Mouse (Mus musculus) myocyte (in vitro differentiated cells): Measurements from ENCODE around the gene Sez6l. TPM values are rescaled to one million over a fixed set of nuclear protein-coding genes. Genes with fewer than 3 reads are reported as not detected.

ENCODE experiments used
- H3K27me3 ChIP-seq: one replicate; pipeline ENCODE4 v1.6.1; 2011; ENCODE audit not compliant: control insufficient read depth, insufficient read depth, insufficient read length
- H3K36me3 ChIP-seq: one replicate; pipeline ENCODE4 v1.6.1; 2011; ENCODE audit not compliant: control insufficient read depth, insufficient read depth
- H3K4me2 ChIP-seq: one replicate; pipeline ENCODE4 v1.6.1; 2011; ENCODE audit warnings: low read depth, control low read depth
- H3K4me3 ChIP-seq: one replicate; pipeline ENCODE4 v1.5.1; 2011; ENCODE audit warnings: mild to moderate bottlenecking, control low read depth, moderate library complexity
- H3K79me2 ChIP-seq: one replicate; pipeline ENCODE4 v1.6.1; 2011; ENCODE audit not compliant: control insufficient read depth, insufficient read depth
- H3ac ChIP-seq: one replicate; pipeline ENCODE4 v1.6.1; 2011; ENCODE audit not compliant: control insufficient read depth, insufficient read length
- CEBPB ChIP-seq: IDR thresholded peaks from 2 replicates; pipeline ENCODE4 v1.6.1; 2011; ENCODE audit warnings: mild to moderate bottlenecking, moderate library complexity; ENCODE audit not compliant: poor library complexity, insufficient read depth, severe bottlenecking
- E2F4 ChIP-seq: IDR thresholded peaks from one replicate; pipeline ENCODE4 v1.6.1; 2011; ENCODE audit warnings: mild to moderate bottlenecking, control low read depth, moderate library complexity; ENCODE audit not compliant: insufficient read depth
- MAX ChIP-seq: IDR thresholded peaks from one replicate; pipeline ENCODE4 v1.6.1; 2011; ENCODE audit warnings: low read depth, mild to moderate bottlenecking, control low read depth
- MYOD1 ChIP-seq, 3 experiments: IDR thresholded peaks; one replicate each; pipeline ENCODE4 v1.6.1; 2011; ENCODE audit warnings: control low read depth in 2 of 3, low read depth in 2 of 3, mild to moderate bottlenecking in 2 of 3, moderate library complexity in 1 of 3; ENCODE audit not compliant: insufficient read length in 2 of 3, control insufficient read depth in 1 of 3
- MYOG ChIP-seq, 3 experiments: IDR thresholded peaks; one replicate each; pipeline ENCODE4 v1.6.1; 2011; ENCODE audit warnings: control low read depth in 2 of 3, low read depth in 2 of 3, mild to moderate bottlenecking in 2 of 3; ENCODE audit not compliant: insufficient read length in 2 of 3, control insufficient read depth in 1 of 3, insufficient read depth in 1 of 3
- POLR2A ChIP-seq: IDR thresholded peaks from one replicate; pipeline ENCODE4 v1.6.1; 2011; ENCODE audit warnings: low read depth, mild to moderate bottlenecking, control low read depth, moderate library complexity; ENCODE audit not compliant: insufficient read length
- POLR2AphosphoS2 ChIP-seq: IDR thresholded peaks from one replicate; pipeline ENCODE4 v1.6.1; 2011; ENCODE audit warnings: low read depth, control low read depth; ENCODE audit not compliant: insufficient read length
- REST ChIP-seq: IDR thresholded peaks from one replicate; pipeline ENCODE4 v1.6.1; 2011; ENCODE audit warnings: mild to moderate bottlenecking, control low read depth, moderate library complexity; ENCODE audit not compliant: insufficient read depth, insufficient read length
- SRF ChIP-seq: IDR thresholded peaks from one replicate; pipeline ENCODE4 v1.6.1; 2011; ENCODE audit warnings: low read depth; ENCODE audit not compliant: control insufficient read depth, insufficient read length
- TCF12 ChIP-seq: IDR thresholded peaks from one replicate; pipeline ENCODE4 v1.6.1; 2011; ENCODE audit warnings: mild to moderate bottlenecking, control low read depth; ENCODE audit not compliant: poor library complexity, insufficient read depth, severe bottlenecking
- TCF3 ChIP-seq: IDR thresholded peaks from one replicate; pipeline ENCODE4 v1.6.1; 2011; ENCODE audit warnings: low read depth, control low read depth; ENCODE audit not compliant: insufficient read length
- USF1 ChIP-seq: IDR thresholded peaks from one replicate; pipeline ENCODE4 v1.6.1; 2011; ENCODE audit warnings: low read depth, mild to moderate bottlenecking, control low read depth, moderate library complexity
- polyA plus RNA-seq: library from polyadenylated mRNA; unstranded; fragments of >200 nt; fragmentation: generic; extraction: Trizol; gene quantifications from one replicate; pipeline ENCODE4 v1.2.1, GENCODE M21; 2012; ENCODE audit warnings: missing spikeins

The Sez6l gene
- polyA plus RNA-seq, 1 experiment = not detected

GRCm38 (mm10) chr5:112599538-112600308 is 22.7 kb upstream of the Sez6l start:
- Histone ChIP-seq H3K4me2 (no peak overlapping the region), H3K4me3 (no peak overlapping the region), H3K36me3 (no peaks in the 10 kb centered on the region), H3K79me2 (no peaks in the 10 kb centered on the region), H3ac (no peak overlapping the region), H3K27me3 (no peaks in the 10 kb centered on the region)
- TF ChIP-seq MYOD1 (IDR thresholded peaks at IDR 0.05; ENCODE audit: control insufficient read depth in 1 of 3, insufficient read length in 2 of 3, low read depth in 2 of 3) (no peak), E2F4 (no peak), TCF12 (no peak), MAX (no peak), POLR2AphosphoS2 (no peak), POLR2A (no peak), USF1 (no peak), MYOG (IDR thresholded peaks at IDR 0.05; ENCODE audit: control insufficient read depth in 1 of 3, insufficient read depth in 1 of 3, insufficient read length in 2 of 3, low read depth in 2 of 3) (no peak), SRF (no peak), CEBPB (no peak), REST (no peak), TCF3 (no peak)

- Histone ChIP-seq H3K27me3 (no peaks in the 10 kb centered on the region), H3K79me2 (no peaks in the 10 kb centered on the region), H3ac (no peak overlapping the region), H3K36me3 (no peaks in the 10 kb centered on the region), H3K4me3 (no peak overlapping the region), H3K4me2 (no peak overlapping the region)
- TF ChIP-seq TCF3 (no peak), MYOD1 (IDR thresholded peaks at IDR 0.05; ENCODE audit: control insufficient read depth in 1 of 3, insufficient read length in 2 of 3, low read depth in 2 of 3) (peak in 1 of 3 experiments; percentile 10), POLR2A (no peak), MAX (no peak), TCF12 (no peak)
Measured at GRCm38 (mm10) chr5:112597876-112598275, 20.9 kb upstream of the Sez6l start.

- no peaks in the 10 kb centered on the region for H3K79me2 ChIP-seq
- no peak overlapping the region for H3K4me3 ChIP-seq
- no peaks in the 10 kb centered on the region for H3K27me3 ChIP-seq
- no peak overlapping the region for H3K4me2 ChIP-seq
- no peak overlapping the region for H3ac ChIP-seq
- TF ChIP-seq CEBPB = no peak
- TF ChIP-seq MAX = no peak
- TF ChIP-seq TCF12 = no peak
- TF ChIP-seq REST = no peak
- no peak for TF ChIP-seq USF1
- TF ChIP-seq E2F4 = no peak
- TF ChIP-seq MYOD1 (IDR thresholded peaks at IDR 0.05; ENCODE audit: control insufficient read depth in 1 of 3, insufficient read length in 2 of 3, low read depth in 2 of 3) = no peak
- TF ChIP-seq SRF = no peak
- TF ChIP-seq POLR2A = no peak
- no peak for TF ChIP-seq MYOG (IDR thresholded peaks at IDR 0.05; ENCODE audit: control insufficient read depth in 1 of 3, insufficient read depth in 1 of 3, insufficient read length in 2 of 3, low read depth in 2 of 3)
- TF ChIP-seq POLR2AphosphoS2 = no peak
- TF ChIP-seq TCF3 = no peak
- no peaks in the 10 kb centered on the region for H3K36me3 ChIP-seq
Measured at GRCm38 (mm10) chr5:112597307-112597706, 20.3 kb upstream of the Sez6l start.

GRCm38 (mm10) chr5:112596729-112597128 is 19.7 kb upstream of the Sez6l start:
- Histone ChIP-seq H3K79me2 (no peaks in the 10 kb centered on the region), H3K27me3 (no peaks in the 10 kb centered on the region)
- TF ChIP-seq REST (no peak), SRF (no peak), TCF12 (no peak), MYOG (IDR thresholded peaks at IDR 0.05; ENCODE audit: control insufficient read depth in 1 of 3, insufficient read depth in 1 of 3, insufficient read length in 2 of 3, low read depth in 2 of 3) (no peak), CEBPB (no peak), MAX (no peak)

More at GRCm38 (mm10) chr5:112596729-112597128, 19.7 kb upstream of the Sez6l start:
- Histone ChIP-seq H3K36me3 (no peaks in the 10 kb centered on the region), H3K4me2 (no peak overlapping the region), H3K4me3 (no peak overlapping the region), H3ac (no peak overlapping the region)
